Mouse (Mus musculus) mouse embryonic stem cell (cell line): ENCODE results near the gene Aatk.

Experiments used
- in situ Hi-C, 2 experiments: fragments of 300-500 bp; cut with MboI; formaldehyde crosslinking; loops; 1 replicate in 1 of 2; 3 replicates in 1 of 2; pipeline ENCODE4 v1.14.3; 2019 to 2020; ENCODE audit warnings: low sequenced_read_pairs in 2 of 2, low pct_unique_long_range_greater_than_20kb in 1 of 2, mixed read lengths in 1 of 2; ENCODE audit not compliant: unreplicated experiment in 1 of 2

The Aatk gene

DNA sequence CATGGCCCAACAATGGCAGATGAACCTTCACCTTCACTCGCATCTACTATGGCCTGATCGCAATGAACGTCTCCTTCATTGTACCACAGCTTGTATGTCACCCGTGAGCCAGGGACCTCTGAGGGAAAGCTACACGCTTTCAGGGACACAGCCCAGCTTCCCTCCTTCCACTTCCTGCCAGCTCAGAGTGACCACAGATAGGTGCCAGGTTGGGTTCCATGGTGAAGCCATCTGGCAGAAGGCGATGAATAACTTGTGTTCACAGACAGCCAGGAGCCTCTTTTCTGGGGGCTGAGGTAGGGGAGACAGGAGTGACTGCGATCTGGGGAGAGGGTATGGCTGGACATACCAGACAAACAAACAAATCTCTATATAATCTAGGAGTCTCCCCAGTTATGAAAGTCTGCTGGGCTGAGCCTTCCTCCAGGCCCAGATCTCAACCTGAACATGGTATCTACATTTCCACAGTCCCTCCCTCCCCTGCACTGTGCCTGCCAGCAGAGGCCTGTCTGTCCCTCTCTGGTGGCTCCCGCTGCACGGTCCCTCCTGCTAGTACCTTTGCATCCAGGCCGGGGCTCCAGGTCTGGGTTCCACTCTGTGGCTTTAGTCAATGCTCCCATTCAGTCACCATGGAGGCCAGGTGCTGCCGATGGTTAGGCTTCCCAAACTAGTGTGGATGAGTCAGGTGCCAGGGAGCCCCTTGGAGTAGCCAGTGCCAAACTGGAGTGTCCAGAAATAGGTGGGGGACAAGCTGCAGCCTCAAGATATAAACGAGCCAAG, 9.2 kb upstream of the Aatk start:
- in situ Hi-C loops = no loop called here

DNA sequence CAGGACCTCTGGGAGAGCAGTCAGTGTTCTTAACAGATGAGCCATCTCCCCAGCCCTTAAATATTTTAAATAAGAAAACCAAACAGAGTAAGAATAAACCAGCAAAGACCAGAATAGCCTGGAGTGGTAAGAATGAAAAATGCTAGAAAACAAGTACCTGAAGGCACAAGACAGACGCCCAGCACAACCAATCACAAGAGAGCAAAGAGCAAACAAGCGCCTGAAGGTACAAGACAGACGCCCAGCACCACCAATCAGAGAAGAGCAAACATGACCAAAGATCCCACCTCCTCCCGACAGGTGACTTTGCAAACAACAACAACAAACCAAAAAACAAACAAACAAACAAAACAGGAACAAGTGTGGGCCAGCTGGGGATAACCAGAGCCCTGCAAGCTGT, 6.9 kb upstream of the Aatk start:
- in situ Hi-C loops = no loop called here

DNA sequence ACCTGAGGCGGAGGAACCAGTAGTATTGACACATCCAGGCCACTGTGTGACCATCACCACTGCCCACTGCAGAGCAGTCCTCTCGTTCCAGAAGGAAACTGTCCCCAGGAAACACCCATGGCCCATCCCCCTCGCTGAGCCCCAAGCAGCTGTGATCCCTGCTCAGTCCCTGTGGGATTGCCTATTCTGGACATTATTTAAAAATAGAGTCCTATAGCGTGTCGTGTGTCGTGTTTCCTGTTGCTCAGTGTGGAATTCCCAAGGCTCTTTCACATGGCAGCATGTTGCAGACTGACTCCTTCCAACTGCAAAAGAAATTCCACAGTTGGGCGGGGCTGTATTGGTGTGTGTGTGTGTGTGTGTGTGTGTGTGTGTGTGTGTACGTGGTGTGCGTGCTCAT, 5.3 kb upstream of the Aatk start:
- in situ Hi-C loops = no loop called here

DNA sequence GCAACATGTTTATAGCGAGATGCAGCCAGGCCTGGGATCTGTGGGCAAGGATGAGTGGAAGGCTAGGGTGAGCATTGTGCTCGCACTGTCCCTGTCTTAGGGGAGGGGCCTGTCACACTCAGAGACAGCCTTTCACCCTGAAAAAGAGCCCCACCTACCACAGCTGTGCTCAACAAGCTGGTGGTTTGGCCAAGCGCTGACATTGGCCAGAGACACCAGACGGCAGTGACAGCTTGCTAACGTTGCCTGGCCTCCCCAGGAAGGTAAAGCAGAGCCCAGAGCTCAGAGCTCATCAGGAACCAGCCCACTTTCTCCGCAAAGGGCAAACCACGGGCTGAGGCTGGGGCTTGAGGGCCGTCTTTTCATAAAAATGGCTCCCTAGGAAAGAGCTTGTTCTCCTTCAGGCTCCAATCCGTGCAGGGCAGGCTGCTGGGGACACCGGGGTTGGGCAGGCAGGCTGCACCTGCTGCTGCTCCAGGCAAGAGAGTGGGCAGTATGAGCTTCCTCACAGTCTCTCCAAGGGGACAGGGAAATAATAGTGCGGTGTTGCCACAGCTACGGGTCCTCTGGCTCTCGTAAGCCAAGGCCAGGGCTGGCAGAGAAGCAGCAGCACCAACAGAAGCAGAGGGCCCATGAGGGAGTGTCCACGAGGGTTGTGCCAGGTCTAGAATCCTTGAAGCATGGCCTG, 4.3 kb upstream of the Aatk start:
- in situ Hi-C loops = no loop called here

DNA sequence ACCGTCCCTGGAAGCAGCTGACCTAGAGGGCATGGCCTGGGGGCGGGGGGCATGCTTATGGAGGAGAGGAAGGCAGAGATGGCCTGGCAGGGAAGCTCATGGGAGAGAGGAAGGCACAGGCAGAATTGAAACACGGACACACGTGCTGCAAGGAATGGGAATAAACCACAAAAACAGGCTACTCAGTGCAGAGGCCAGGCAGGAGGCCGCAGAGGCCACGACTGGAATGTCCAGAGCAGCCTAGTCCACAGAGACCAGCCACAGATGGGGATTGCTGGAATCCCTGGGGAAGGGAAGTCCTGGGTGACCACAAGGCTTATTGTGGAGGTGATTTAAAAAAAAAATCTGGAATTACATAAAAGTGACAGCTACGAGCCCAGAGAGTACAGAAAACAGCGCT, 2.1 kb upstream of the Aatk start:
- in situ Hi-C loops = no loop called here

DNA sequence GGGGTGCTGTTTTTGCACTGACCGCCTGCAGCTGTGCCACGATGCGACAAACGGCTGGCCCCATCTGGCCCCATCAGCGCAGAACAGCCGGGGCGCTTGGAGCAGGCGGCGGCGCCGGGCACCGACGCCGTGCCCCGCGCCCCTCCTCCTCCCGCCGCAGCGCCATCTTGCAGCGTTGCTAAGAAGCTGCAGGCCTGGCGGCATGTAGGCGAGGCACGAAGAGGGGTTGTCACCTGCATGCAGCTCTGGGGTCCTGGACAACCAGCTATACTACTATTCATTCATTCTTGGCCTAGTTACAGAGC, 1.2 kb upstream of the Aatk start:
- in situ Hi-C loops = no loop called here

DNA sequence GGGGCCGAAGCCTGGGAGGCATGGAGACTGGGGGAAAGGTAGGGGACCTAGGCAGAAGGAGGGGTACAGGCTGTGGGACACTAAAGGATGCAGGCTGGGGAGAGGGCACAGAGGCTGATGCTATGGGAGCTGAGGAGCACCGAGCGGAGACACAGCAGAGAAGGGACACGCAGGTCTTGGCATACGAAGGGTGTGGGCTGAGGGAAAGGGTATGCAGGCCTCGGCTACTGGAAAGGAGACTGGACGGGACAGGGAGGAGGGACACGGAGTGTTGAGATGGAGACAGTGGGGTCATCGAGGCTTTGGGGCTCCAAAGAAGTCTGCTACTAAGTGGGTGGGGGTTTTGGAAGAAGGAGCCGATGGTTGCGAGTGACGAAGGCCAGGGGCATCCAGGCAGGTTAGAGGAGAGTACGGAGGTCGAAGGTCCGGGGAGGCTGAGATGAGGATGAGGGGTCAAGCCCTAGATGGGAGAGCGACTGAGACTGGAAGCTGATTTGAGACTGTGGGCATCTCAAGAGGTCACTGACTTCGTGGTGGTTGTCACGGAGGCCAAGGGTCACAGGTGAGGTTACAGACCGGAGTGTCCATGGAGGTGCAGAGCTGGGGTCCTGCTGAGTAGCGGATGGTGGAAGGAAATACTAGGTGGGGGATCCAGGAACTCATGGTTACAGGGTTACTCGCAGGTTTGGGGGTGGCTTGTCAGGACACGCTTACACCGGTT, 724 bp upstream of the Aatk start:
- in situ Hi-C loops = no loop called here

DNA sequence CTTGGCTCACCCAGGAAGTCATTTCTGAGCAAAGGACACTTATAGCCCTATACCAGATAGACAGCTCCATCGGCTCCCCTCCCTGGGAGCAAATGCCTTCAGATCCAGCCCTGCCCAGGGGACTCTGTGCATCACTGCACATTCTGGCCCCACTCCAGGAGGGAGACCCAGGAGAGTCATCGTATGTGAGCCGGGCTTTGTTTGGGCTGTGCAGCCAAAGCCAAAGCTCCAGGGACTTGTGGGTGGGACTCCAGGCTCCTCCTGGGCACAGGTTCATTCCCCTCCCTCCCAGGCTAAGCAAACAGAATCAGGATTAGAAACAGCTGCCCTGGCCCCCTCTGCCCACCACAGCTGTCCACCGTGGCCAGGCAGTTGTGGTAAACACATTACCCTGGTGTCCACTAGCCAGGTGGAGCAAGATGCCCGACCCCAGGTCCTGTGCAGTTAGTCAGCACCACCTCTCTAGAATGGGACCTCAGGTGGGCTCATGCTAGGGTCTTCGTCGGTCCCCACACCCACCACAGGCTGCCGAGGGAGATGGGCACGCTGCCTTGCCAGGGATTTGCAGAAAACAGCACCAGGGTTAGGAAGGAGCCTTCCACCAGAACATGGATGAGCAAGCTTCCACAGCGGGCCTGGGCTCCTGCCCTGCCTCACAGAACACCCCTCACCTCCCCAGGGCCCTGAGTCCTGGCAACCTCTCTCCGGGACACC, 971 bp downstream of the Aatk start:
- in situ Hi-C loops = no loop called here

DNA sequence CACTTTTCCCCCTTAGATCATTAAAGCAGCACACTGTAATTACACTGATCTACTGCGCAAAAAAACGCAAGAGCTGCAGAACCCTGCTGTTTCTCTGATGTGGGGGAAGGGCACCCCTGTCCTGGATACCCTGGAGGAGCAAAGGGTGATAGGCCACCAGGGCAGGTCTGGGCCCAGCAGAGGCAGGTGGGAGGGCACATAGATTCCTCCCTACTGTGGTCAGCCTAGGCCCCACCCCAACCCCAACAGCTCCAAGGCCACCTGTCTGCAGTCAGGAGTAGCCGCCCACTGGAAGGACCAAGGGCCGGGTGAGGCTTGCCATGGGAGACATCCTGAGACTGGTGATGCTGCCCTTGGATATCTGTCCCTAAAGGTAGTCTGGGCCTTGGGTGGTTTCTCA, 1.6 kb downstream of the Aatk start:
- in situ Hi-C loops = no loop called here

DNA sequence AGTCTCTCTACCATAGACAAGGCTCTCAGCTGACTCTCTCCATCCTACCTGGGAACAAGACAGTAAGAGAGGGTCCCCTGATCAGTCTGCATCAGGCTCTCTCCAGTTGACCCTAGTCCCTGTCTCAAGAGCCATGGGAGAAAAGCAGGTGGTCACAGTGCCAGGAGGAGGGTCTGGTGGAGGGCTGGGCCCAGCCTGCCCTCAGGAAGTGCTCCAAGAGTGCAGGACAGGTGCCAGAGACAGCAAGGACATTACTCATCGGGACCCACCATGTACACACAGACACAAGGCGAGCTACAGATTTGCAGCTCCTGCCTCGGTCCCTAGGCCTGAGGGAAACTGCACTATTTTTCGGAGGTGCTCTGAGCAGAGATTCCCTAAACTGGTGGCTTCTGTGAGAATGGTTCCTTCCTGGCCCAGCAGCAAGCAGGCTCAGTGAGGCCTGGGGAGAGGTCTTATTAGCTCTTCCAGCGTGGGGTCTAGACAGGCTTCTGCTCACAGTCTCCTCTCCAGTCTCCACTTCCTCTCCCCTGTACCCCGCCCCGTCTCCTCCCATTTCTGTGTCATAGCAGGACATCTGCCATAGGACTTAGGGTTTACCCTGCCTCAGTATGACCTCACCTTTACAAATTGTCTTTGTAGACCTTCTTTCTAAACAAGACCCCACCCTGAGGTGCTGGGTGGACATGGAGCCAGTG, 4.7 kb downstream of the Aatk start:
- in situ Hi-C loops = no loop called here

DNA sequence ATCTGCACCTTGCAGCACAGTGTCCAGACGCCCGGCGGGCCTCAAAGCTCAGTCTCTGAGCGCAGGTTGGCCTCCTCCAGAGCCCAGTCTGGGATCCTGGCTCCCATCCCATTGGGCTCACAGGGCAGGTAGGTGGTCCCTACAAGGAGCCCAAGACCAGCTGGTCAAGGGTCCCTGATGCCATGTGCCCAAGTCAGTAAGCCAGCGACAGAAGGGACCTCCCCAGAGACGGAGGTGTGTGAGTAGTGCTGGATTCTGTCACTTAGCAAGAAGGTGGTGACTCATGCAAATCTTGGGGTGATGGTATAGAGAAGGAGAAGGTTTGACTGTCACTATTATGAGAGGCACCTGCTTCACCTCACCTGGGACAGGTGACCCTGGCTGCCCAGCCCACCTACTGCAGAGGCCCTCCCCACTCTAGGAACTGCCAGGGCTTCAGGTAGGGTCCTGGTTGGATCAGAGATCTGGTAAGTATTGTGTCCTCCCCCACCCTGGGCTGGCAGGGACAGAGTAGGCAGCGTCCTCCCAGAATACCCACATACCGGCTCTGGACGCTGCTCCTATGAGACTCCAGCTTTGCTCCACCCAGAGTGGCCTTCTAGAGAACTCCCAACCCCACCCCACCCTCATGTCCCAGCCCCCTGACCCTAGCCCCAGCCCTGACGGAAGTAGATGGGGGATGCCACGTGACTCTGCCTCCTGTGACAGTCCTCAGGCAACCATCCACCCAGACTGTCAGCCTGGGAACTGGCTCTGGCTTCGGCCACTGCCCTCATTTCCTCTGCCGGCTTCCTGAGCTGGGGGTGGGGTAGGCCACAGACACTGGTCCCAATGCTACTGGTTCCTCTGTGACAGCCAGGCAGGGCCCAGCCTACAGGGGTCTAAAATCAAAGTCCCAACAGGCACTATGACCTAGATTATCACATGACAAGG, 5.5 kb downstream of the Aatk start:
- in situ Hi-C loops = no loop called here

DNA sequence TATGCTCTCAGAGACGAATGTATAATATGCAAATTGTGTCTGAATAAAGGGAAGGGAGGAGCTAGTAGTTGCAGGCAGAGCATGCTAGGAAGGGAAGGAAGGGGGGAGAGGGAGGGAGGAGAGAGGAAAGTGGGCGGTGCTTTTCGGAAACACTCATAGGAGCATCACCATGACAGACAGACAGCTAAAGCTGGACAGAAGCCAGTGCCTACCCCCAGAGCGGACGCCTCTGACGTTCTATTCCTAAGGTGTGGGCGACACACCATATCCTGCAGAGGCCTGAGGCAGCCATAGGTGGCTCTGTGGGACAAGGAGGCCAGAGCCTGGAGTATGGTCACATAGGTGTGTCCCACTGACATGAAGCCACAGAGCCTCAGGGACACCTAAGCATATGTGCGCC, 6.5 kb downstream of the Aatk start:
- in situ Hi-C loops = no loop called here

DNA sequence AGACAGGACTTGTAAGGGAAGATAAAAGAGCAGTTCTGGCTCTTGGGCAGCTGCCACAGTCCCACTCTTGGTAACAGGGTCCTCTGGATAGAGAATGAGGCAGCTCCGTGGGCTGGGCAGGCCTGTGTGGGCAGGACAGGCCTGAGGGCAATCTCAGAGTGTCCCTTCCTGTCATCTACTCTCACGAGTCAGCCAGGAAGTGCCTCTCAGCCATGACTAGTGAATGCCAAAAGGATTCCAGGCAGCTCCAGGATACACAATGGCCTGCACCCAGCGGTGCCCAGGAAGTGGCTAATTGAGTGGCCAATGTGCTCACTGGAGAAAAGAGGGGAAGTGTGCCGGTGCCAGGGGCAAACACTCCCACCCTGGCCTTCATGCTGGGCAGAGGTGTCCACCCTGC, 7.4 kb downstream of the Aatk start:
- in situ Hi-C loops = no loop called here

DNA sequence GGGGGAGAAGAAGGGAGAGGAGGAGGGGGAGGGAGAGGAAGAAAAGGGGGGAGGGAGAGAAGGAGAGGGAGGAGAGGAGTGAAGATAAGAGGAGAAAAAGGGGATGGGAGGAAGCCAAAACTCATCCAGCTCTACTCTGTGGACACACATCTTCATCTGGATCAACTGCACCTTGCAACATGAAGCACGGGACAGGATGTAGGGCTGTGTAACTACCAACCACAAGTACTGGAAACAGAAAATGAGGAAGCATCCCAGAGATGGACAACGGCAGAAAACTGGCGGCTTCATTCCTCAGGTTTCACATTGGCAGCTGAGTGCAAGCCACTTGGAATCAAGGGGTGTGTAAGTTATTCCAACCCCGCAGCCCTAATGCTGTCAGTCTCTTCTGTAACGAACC, 12.2 kb downstream of the Aatk start:
- in situ Hi-C loops = no loop called here

DNA sequence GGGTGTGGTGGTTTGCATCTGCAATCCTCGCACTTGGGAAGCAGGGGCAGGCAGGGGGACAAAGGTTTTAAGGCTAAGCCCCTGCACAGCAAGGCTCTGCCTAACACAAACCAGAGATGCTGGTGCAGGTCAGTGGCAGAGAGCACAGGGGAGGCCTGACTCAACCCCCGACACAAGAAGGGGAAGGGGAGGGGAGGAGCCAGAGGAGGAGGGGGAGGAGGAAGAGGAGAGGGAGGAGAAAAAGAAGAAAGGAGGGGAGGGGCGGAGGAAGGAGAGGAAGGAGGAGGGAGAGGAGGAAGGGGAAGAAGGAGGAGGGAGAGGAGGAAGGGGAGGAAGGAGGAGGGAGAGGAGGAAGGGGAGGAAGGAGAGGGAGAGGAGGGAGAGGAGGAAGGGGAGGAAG, 12.7 kb downstream of the Aatk start:
- in situ Hi-C loops = no loop called here

DNA sequence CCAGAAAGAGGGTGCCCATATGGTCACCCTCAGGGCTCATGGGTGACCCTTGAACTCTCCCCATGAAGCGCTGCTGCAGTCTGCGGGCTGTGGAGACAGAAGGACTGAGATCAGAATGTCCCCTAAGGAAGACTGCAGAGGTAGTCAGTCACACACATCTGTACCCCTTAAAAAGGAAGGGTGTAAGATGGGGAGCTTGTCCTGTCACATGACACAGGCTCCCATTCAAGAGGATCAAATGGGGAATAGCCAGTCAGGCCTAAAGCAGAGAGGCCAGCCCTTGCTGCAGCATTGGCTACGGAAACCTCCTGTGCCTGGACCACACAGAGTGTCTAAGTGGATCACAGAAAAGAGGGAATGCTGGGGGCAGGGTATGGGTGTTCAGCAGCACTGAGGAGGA, 13.5 kb downstream of the Aatk start:
- in situ Hi-C loops = no loop called here

DNA sequence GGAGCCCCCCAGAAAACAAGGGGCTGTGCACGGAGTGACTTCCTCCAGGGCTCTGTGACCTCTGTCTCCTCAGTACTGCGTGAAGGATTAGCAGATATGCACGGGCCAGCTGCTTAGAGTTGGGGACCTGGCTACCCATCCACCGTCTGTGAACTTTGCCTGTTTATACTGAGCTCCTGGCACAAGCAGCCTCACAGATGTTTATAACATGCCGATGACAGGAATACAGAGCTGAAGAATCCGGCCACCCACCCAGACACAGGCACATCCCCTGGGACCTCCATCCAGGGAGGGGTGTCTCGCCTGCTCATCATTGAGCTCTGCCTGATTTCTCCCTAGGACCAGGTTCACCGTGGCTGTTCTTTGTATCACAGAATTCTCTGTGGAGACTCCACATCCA, 14.9 kb downstream of the Aatk start:
- in situ Hi-C loops = no loop called here
